Mouse (Mus musculus): ENCODE measurements around the gene Eif2b5. TPM values are rescaled to one million over a fixed set of nuclear protein-coding genes. Genes with fewer than 3 reads are reported as not detected.
"Not testable (repeated sequence)": the region's sequence is repeated elsewhere in the genome, so short reads cannot be mapped to it uniquely, and the experiment has no call there.

The Eif2b5 gene
- 38.0 and 64.7 TPM in 2 replicates for polyA plus RNA-seq (2011; ENCODE audit: insufficient read depth, insufficient read length, low replicate concordance, missing spikeins)

DNA sequence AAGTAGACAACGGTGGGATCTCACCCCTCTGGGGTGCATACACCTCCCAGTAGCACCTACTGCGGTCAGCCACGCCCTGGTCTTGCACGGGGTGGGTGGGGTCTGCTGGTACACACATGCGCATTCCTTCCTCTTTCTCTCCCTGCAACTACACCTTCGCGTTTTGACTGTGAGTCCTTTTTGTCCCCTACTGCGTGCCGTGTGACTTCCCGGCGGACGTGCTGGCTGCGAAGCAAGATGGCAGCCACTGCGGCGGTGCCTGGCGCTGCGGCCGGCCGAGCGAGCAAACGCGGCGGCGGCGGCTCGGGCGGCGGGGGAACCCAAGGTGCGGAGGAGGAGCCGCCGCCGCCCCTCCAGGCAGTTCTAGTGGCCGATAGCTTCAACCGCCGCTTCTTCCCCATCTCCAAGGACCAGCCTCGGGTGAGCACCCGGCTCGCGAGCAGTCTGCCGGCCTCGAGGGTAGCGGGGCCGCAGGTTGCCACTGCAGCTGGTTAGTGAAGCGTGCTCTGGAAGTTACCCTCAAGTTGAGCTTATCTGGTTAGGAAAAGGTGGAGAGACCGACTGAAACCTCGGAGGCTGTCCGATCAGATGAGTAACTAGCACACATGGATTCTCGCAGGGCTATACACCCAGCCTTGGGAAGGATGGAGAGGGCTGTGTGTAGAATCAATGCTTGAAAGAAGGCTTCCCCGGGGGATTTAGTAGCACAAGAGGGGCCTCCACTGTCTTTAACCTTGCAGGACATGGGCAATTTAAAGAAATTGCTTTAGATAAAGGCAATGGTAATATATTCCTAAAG is at the start of gene Eif2b5:
Gene Eif2b5, plus strand, starts transcription at position 141 of the 799 bp plus-strand sequence.
- H3K27ac ChIP-seq (ENCODE audit: control insufficient read depth, insufficient read depth, low read depth, low read length, poor library complexity): peak within 1 kb of the TSS; percentile 11; the same call in 1 of the 2 replicates
- no peak for TF ChIP-seq CTCF (IDR thresholded peaks at IDR 0.05; ENCODE audit: control insufficient read depth, insufficient read depth, low read length)
- TF ChIP-seq POLR2A (IDR thresholded peaks at IDR 0.05; ENCODE audit: borderline replicate concordance, control insufficient read depth, low read depth, low read length): peak; percentile 93
- H3K4me1 ChIP-seq (ENCODE audit: control insufficient read depth, insufficient read depth, low read length): no peaks in the 10 kb centered on the region; the same call in 1 of the 2 replicates
- under 1% methylated on average over 49 of the region's 49 CpGs for WGBS
- peak within 1 kb of the TSS; percentile 80 for H3K4me3 ChIP-seq (replicated peaks; ENCODE audit: control insufficient read depth, low read depth, low read length)

DNA sequence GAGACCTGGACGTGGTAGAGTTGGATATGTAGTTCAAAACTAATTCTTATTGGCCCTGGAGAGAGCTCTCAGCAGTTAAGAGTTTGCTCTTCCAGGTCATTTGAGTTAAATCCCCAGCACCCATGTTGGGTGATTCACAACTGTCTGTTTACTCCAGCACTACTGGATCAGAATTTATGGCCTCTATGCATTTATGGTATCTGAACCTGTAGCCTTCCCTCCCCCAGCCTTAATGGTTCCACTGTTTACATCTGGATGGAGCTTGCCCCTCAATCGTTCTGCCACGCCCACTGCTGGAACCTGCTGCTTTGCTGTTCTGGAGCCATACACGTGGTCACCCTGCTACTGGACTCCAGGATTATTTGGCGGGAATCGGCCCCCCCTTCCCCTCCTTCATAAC is 46.8 kb upstream of the Eif2b5 start:
- Histone ChIP-seq H3K27ac (ENCODE audit: control insufficient read depth, insufficient read depth, low read depth, low read length, poor library complexity) (no peak overlapping the region), H3K4me3 (replicated peaks; ENCODE audit: control insufficient read depth, low read depth, low read length) (no peak overlapping the region), H3K4me1 (ENCODE audit: control insufficient read depth, insufficient read depth, low read length) (no peaks in the 10 kb centered on the region)
- TF ChIP-seq POLR2A (IDR thresholded peaks at IDR 0.05; ENCODE audit: borderline replicate concordance, control insufficient read depth, low read depth, low read length) (no peak), CTCF (IDR thresholded peaks at IDR 0.05; ENCODE audit: control insufficient read depth, insufficient read depth, low read length) (no peak)
- 75% methylated on average over 6 of the region's 6 CpGs for WGBS

DNA sequence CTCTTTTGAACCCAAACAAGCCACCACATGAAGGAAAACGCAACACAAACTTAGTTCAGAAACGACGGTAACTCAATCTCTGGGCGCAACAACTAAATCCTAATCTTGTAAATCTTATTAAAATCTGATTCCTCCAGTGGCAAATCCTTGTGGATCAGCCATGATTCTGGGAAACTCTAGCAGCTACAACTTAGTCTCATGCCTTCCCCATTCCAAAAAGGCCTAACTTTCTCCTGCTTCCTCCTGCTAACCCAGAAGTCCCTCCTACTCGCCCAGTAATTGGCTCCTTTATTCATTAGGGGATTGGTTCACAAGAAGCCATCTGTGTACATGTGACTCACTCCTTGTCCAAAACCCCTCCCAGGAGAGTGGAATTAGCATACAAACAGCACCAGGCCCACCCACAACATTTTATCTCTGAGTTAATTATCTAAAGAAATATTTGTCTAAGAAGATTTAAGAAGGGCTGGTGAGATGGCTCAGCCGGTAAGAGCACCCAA is 44.4 kb upstream of the Eif2b5 start:
- H3K27ac ChIP-seq (ENCODE audit: control insufficient read depth, insufficient read depth, low read depth, low read length, poor library complexity): no peak overlapping the region
- H3K4me3 ChIP-seq (replicated peaks; ENCODE audit: control insufficient read depth, low read depth, low read length): no peak overlapping the region
- 89% methylated on average over 6 of the region's 6 CpGs for WGBS
- H3K4me1 ChIP-seq (ENCODE audit: control insufficient read depth, insufficient read depth, low read length): no peaks in the 10 kb centered on the region
- TF ChIP-seq POLR2A (IDR thresholded peaks at IDR 0.05; ENCODE audit: borderline replicate concordance, control insufficient read depth, low read depth, low read length) (no peak), CTCF (IDR thresholded peaks at IDR 0.05; ENCODE audit: control insufficient read depth, insufficient read depth, low read length) (no peak)

DNA sequence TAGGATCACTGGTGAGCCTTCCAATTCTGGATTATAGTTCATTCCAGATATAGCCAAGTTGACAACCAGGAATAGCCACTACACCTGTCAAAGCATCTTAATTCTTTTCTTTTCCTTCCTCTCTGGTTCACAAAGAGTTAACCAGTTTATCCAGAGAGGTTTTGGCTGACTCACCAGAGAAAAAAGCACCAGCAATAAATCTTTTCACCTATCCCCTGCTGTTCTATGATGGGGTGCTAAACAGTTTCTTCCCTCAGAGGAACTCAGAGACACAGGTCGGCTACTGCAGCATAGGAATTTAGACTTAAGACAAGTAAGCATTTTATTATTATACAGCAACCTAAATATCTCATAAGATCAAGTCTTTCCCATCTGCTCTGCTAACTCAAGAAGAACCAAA is 42.5 kb upstream of the Eif2b5 start:
- Histone ChIP-seq H3K27ac (ENCODE audit: control insufficient read depth, insufficient read depth, low read depth, low read length, poor library complexity) (no peak overlapping the region), H3K4me3 (replicated peaks; ENCODE audit: control insufficient read depth, low read depth, low read length) (no peak overlapping the region), H3K4me1 (ENCODE audit: control insufficient read depth, insufficient read depth, low read length) (no peaks in the 10 kb centered on the region)
- TF ChIP-seq CTCF (IDR thresholded peaks at IDR 0.05; ENCODE audit: control insufficient read depth, insufficient read depth, low read length): no peak
- no peak for TF ChIP-seq POLR2A (IDR thresholded peaks at IDR 0.05; ENCODE audit: borderline replicate concordance, control insufficient read depth, low read depth, low read length)
- 0% methylated on average over 1 of the region's 1 CpGs for WGBS

GRCm38 (mm10) chr16:20458736-20459135 is 39.9 kb upstream of the Eif2b5 start:
- H3K4me3 ChIP-seq (replicated peaks; ENCODE audit: control insufficient read depth, low read depth, low read length); H3K27ac ChIP-seq (ENCODE audit: control insufficient read depth, insufficient read depth, low read depth, low read length, poor library complexity): not testable (repeated sequence)
- 79% methylated on average over 5 of the region's 5 CpGs for WGBS

GRCm38 (mm10) chr16:20464725-20465124 is 33.9 kb upstream of the Eif2b5 start:
- H3K27ac ChIP-seq (ENCODE audit: control insufficient read depth, insufficient read depth, low read depth, low read length, poor library complexity): no peak overlapping the region
- no peaks in the 10 kb centered on the region for H3K4me1 ChIP-seq (ENCODE audit: control insufficient read depth, insufficient read depth, low read length)
- no peak overlapping the region for H3K4me3 ChIP-seq (replicated peaks; ENCODE audit: control insufficient read depth, low read depth, low read length)
- no peak for TF ChIP-seq POLR2A (IDR thresholded peaks at IDR 0.05; ENCODE audit: borderline replicate concordance, control insufficient read depth, low read depth, low read length)
- no peak for TF ChIP-seq CTCF (IDR thresholded peaks at IDR 0.05; ENCODE audit: control insufficient read depth, insufficient read depth, low read length)

More at GRCm38 (mm10) chr16:20458736-20459135, 39.9 kb upstream of the Eif2b5 start:
- H3K4me1 ChIP-seq (ENCODE audit: control insufficient read depth, insufficient read depth, low read length): not testable (repeated sequence)

DNA sequence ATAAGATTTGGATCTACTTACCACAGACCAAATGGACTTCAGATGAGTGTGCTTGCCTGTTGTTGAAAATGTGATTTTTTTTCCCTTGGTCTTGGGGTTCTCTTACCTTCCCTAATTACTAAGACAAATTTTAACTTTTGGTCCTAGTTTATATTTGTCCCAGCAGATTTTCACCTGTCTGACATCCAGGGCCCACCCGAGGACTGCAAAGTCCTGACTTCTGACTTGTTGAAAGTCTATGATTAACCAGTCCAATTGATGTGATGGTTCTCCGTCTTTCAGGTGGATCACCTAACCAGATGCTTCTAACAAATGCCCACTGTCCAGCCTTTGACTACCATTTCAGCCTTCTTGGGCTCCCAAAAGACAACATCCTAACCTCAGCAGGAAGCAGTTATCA is 27.6 kb upstream of the Eif2b5 start:
- WGBS: 74% methylated on average over 2 of the region's 2 CpGs
- no peak overlapping the region for H3K27ac ChIP-seq (ENCODE audit: control insufficient read depth, insufficient read depth, low read depth, low read length, poor library complexity)
- no peaks in the 10 kb centered on the region for H3K4me1 ChIP-seq (ENCODE audit: control insufficient read depth, insufficient read depth, low read length)
- no peak overlapping the region for H3K4me3 ChIP-seq (replicated peaks; ENCODE audit: control insufficient read depth, low read depth, low read length)
- TF ChIP-seq CTCF (IDR thresholded peaks at IDR 0.05; ENCODE audit: control insufficient read depth, insufficient read depth, low read length): no peak
- no peak for TF ChIP-seq POLR2A (IDR thresholded peaks at IDR 0.05; ENCODE audit: borderline replicate concordance, control insufficient read depth, low read depth, low read length)

- 82% methylated on average over 1 of the region's 1 CpGs for WGBS
- no peak for TF ChIP-seq POLR2A (IDR thresholded peaks at IDR 0.05; ENCODE audit: borderline replicate concordance, control insufficient read depth, low read depth, low read length)
- no peak for TF ChIP-seq CTCF (IDR thresholded peaks at IDR 0.05; ENCODE audit: control insufficient read depth, insufficient read depth, low read length)
- H3K4me1 ChIP-seq (ENCODE audit: control insufficient read depth, insufficient read depth, low read length): no peaks in the 10 kb centered on the region
These were observed 26.9 kb upstream of the Eif2b5 start for GRCm38 (mm10) chr16:20471686-20472085.

More at GRCm38 (mm10) chr16:20471686-20472085, 26.9 kb upstream of the Eif2b5 start:
- Histone ChIP-seq H3K4me3 (replicated peaks; ENCODE audit: control insufficient read depth, low read depth, low read length) (no peak overlapping the region), H3K27ac (ENCODE audit: control insufficient read depth, insufficient read depth, low read depth, low read length, poor library complexity) (no peak overlapping the region)
